Mouse (Mus musculus) cerebellum, adult 2 months (tissue): Measurements from ENCODE around the gene Il6st. TPM values are rescaled to one million over a fixed set of nuclear protein-coding genes. Genes with fewer than 3 reads are reported as not detected.
"Not testable (repeated sequence)": the region's sequence is repeated elsewhere in the genome, so short reads cannot be mapped to it uniquely, and the experiment has no call there.

Source experiments
- DNase-seq, 2 experiments: peaks; one replicate each; pipeline ENCODE4 v3.0.0; 2021
- H3K27ac ChIP-seq: fragments of 200-500 bp; 2 replicates; pipeline ENCODE4 v1.5.1; 2012; ENCODE audit warnings: low read length, control low read depth, inconsistent platforms; ENCODE audit not compliant: insufficient read depth
- H3K27me3 ChIP-seq: fragments of 200-500 bp; 2 replicates; pipeline ENCODE4 v1.6.1; 2012; ENCODE audit warnings: inconsistent platforms, mild to moderate bottlenecking, low read length, moderate library complexity; ENCODE audit not compliant: control insufficient read depth, insufficient read depth
- H3K4me1 ChIP-seq: fragments of 200-500 bp; 2 replicates; pipeline ENCODE4 v1.6.1; 2011; ENCODE audit warnings: low read length; ENCODE audit not compliant: control insufficient read depth, insufficient read depth
- H3K4me3 ChIP-seq: fragments of 200-500 bp; replicated peaks from 2 replicates; pipeline ENCODE3; 2011; ENCODE audit warnings: mild to moderate bottlenecking, low read depth, low read length, control low read depth; ENCODE audit not compliant: insufficient read depth
- CTCF ChIP-seq: fragments of 200-500 bp; IDR thresholded peaks from 2 replicates; pipeline ENCODE4 v1.5.1; 2011; ENCODE audit warnings: low read depth, mild to moderate bottlenecking, control low read depth, low read length, moderate library complexity, borderline replicate concordance; ENCODE audit not compliant: insufficient read depth
- POLR2A ChIP-seq: fragments of 200-500 bp; IDR thresholded peaks from 2 replicates; pipeline ENCODE4 v1.6.1; 2011; ENCODE audit warnings: low read length, control low read depth, borderline replicate concordance; ENCODE audit not compliant: insufficient read depth
- whole genome bisulfite sequencing: fragments of 180-500 bp; shearing (Covaris S2); methylation state at CpG from one replicate; pipeline ENCODE4 v1.1.7; 2018; 5-methylcytosine and 5-hydroxymethylcytosine counted together
- polyA plus RNA-seq: library from polyadenylated mRNA; depleted of rRNA; stranded (reverse); fragments of >200 nt; gene quantifications from 2 replicates; pipeline ENCODE4 v1.2.3, GENCODE M21; 2012

The Il6st gene
- polyA plus RNA-seq, 1 experiment, result 32.8 TPM

DNA sequence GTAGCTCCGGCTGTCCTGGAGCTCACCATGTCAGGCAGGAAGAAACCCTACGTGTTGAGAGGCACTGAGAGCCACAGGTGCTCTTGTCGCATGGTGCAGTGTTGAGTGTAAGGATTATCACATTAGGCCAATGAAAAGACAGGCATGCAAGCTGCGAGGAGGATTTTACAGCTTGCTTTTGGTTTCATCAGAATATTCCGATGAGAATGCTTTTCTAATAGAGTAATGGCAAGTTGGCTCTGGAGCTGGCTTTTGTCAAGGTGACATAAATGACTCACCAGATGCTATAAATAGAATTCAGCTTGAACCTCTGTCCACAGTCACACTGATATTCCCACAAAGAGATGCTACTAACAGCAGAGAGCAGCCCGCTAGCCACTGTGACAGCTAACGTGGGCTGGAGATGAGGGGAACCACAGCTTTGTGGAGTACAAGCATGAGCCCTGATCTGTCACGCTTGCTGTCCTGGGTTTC lies 38.7 kb upstream of the Il6st start:
- no peak overlapping the region for H3K4me3 ChIP-seq
- TF ChIP-seq CTCF, result no peak
- TF ChIP-seq POLR2A, result no peak
- no peak overlapping the region for H3K27ac ChIP-seq
- H3K4me1 ChIP-seq, result no peaks in the 10 kb centered on the region
- WGBS, result 75% methylated on average over 8 of the region's 8 CpGs
- DNase-seq, result no peak
- no peaks in the 10 kb centered on the region for H3K27me3 ChIP-seq

- 58% methylated on average over 13 of the region's 13 CpGs for WGBS
- Histone ChIP-seq H3K4me3 (no peak overlapping the region), H3K27me3 (no peaks in the 10 kb centered on the region), H3K27ac (no peak overlapping the region), H3K4me1 (no peaks in the 10 kb centered on the region)
- TF ChIP-seq POLR2A (no peak), CTCF (no peak)
- DNase-seq, result no peak
These were observed 37.4 kb upstream of the Il6st start for GRCm38 (mm10) chr13:112426265-112427135.

DNA sequence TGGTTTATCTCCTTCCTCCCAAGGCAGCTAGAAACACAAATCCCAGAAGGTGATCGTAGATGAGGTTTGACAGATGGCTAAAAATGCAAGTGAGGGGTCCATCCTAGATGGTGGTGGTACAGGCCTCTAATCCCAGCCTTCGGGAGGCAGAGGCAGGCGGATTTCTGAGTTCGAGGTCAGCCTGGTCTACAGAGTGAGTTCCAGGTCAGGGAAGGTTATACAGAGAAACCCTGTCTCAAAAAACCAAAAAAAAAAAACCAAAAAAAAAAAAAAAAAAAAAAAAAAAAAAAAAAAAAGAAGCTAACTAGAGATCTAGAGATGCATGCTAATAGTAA lies 36.8 kb upstream of the Il6st start:
- H3K27ac ChIP-seq, H3K27me3 ChIP-seq, H3K4me1 ChIP-seq, DNase-seq, H3K4me3 ChIP-seq: not testable (repeated sequence)
- 92% methylated on average over 4 of the region's 4 CpGs for WGBS

DNA sequence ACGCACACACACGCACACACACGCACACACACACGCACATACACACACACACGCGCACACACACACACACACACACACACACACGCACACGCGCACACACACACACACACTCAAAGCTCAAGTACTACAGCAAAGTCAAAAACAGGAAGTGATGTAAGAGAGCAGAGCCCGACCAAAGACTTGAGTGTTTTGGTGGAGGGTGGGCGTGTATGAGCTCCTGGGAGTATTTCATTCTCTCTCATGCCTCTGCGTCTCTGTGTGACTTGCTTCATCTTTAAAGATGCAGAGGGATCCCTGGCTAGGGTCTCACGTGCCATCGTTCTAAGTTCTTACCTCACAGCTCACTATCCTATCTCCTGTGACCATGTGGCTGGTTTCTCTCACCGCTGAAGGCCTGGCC lies 36.3 kb upstream of the Il6st start:
- no peak for DNase-seq
- H3K4me3 ChIP-seq, result no peak overlapping the region
- H3K27me3 ChIP-seq, result no peaks in the 10 kb centered on the region
- 88% methylated on average over 15 of the region's 15 CpGs for WGBS
- H3K27ac ChIP-seq, result no peak overlapping the region
- TF ChIP-seq CTCF (no peak), POLR2A (no peak)
- no peaks in the 10 kb centered on the region for H3K4me1 ChIP-seq

- Histone ChIP-seq H3K27me3 (no peaks in the 10 kb centered on the region), H3K27ac (no peak overlapping the region), H3K4me3 (no peak overlapping the region), H3K4me1 (no peaks in the 10 kb centered on the region)
- no peak for TF ChIP-seq CTCF
- no peak for TF ChIP-seq POLR2A
- DNase-seq, result no peak
- 78% methylated on average over 5 of the region's 5 CpGs for WGBS
These were observed 30.6 kb upstream of the Il6st start for GRCm38 (mm10) chr13:112433271-112433670.

DNA sequence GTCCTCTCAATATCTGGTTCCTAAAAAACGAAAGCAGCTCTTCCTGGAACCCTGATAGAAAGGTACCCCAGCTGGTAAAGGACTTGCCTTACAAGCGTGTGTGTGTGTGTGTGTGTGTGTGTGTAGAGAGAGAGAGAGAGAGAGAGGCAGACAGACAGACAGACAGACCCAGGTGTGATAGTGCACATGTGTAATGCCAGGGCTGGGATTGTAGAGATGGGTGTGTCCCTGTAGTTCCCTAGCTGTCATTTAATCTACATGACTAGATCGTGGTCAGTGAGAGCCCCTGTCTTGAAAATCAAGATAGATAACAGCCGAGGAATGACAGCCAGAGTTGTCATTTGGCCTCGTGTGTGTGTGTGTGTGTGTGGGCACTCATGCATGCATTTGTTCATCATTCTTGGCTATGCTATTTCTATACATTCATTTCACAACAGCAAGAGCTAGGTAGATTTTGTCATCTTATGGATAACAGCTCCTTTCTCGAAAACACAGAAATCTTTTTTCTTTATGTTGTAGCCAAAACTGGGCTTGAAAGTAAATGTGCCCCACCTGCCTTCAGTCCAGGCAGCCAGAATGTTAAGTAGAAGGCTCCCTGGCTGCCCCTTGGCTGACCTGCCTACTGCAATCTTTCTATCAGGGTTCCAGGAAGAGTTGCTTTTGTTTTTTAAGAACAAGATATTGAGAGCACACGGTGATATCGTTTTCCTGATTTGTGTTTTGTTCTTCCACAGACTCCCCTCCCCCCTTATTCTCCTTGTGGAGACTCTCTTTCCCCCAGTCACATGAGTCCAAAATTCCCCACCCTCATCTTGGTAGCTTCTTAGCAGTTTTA lies 28.4 kb upstream of the Il6st start:
- Histone ChIP-seq H3K27ac (no peak overlapping the region), H3K27me3 (no peaks in the 10 kb centered on the region; the same call in 1 of the 2 replicates), H3K4me1 (no peaks in the 10 kb centered on the region), H3K4me3 (no peak overlapping the region)
- 54% methylated on average over 8 of the region's 8 CpGs for WGBS
- TF ChIP-seq CTCF (no peak), POLR2A (no peak)
- DNase-seq, result no peak

DNA sequence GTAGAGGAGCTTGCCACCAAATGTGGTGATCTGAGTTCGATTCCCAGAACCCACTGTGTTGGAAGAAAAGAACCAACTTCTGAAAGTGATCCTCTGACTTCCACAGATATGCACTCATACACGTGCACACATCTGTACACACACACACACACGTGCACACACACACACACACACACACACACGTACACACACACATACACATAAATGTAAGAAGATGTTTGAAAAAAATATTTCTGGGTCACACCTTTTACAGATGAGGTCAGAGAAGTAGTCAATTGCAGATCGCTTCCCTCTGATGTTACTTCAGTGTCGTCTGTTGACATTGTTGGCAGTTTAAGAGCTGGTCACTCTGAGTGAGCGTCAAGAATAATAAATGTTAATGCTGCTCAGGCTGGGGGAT lies 27.6 kb upstream of the Il6st start:
- Histone ChIP-seq H3K4me3 (no peak overlapping the region), H3K27me3 (no peaks in the 10 kb centered on the region; the same call in 1 of the 2 replicates), H3K27ac (no peak overlapping the region), H3K4me1 (no peaks in the 10 kb centered on the region)
- no peak for TF ChIP-seq CTCF
- no peak for TF ChIP-seq POLR2A
- no peak for DNase-seq
- WGBS, result 84% methylated on average over 7 of the region's 7 CpGs
